Mouse (Mus musculus): ENCODE data around the gene Zfp991.
"Not testable (repeated sequence)": the region's sequence is repeated elsewhere in the genome, so short reads cannot be mapped to it uniquely, and the experiment has no call there.

DNA sequence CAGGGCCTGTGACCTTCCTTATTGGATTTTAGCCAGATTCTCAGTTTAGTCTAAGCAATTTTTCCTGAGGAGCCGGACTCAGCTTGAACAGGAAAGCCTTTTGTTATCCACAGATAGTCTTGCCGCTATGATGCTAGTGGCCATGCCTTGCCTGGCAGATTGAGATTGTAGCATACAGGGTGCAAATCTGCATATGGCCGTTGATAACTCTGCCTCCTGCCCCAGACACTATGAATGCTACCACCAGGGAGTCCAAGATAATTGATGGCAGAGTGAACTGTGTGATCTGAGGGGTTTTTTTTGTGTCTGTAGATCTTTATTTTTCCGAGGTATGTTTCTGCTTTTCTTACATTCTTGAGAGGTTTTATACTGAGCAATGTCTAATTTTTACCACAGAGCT is 39.7 kb downstream of the Zfp991 start:
- not testable (repeated sequence) for TF ChIP-seq CTCF (IDR thresholded peaks at IDR 0.05; ENCODE audit: insufficient read depth, low read length); POLR2A (IDR thresholded peaks at IDR 0.05; ENCODE audit: borderline replicate concordance, extremely low read depth, low read depth, low read length)

Data from lung, adult 2 months (tissue).